Mouse (Mus musculus): ENCODE results near the gene Mettl7a2. TPM values are rescaled to one million over a fixed set of nuclear protein-coding genes. Genes with fewer than 3 reads are reported as not detected.
"Not testable (repeated sequence)": the region's sequence is repeated elsewhere in the genome, so short reads cannot be mapped to it uniquely, and the experiment has no call there.

Mettl7a2 gene
- total RNA-seq (2021): under 1 TPM; 0.43 to 0.68 TPM
- long read RNA-seq, experiment 1: 0 reads
- long read RNA-seq, experiment 2: 0 reads

- no peak for DNase-seq (ENCODE audit: low spot score)
These were observed at the start of gene Mettl7a2, which contains the start of gene Methig1 for GRCm38 (mm10) chr15:100352711-100353250. TSS of gene Mettl7a2 (plus strand) at chr15:100353200. TSS of gene Methig1 (plus strand) at chr15:100353149.

- no peak for DNase-seq (ENCODE audit: low spot score)
These were observed 49.5 kb upstream of the Mettl7a2 start for GRCm38 (mm10) chr15:100303428-100304018.

DNA sequence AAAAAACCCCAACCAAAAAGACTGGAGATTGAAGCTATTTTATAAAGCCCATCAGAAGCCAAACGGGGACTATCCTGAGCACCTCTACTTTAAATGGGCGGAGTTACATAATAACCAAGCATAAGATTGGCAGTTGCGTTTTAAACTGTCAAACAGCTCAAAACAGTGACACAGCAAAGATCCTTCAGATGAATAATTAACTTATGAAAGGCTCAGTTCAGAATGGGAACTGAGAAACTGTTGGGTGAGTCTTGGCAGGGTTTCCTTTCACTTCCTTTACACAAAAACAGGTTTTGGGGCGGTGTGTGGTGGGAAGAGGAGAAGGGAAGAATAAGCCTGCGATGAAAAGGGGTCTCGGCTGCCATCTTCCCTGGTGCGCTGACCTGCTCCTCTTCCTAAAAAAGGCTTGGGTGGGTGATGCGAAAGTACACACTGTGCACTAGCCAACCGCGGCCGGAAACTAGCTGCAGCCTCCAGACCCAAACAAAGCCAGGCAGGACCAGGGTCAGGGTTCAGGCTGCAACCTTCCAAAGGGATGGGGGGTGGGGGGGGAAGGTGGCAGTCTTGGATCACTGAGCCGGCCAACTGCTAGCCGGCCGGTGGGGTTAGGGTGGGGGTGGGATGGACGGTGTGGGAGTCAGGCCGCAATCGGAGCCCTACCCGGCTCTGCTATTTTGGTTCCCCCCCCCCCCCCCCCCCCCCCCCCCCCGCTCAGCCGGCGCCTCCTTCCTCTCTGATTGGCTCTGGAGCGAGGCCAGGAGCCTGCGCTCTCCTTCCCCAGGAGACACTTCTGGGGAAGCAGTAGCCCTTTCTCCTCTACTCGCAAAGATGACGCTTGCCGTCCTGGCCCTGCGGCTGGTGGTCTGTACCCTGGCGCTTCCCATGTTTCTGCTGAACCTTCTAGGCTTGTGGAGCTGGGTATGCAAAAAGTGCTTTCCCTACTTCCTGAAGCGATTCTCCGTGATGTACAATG is 48.7 kb upstream of the Mettl7a2 start, which contains the start of gene Mettl7a1:
Mettl7a1 (plus strand) TSS at position 122 of the 973 bp plus-strand sequence.
- DNase-seq (ENCODE audit: low spot score): peak; percentile 87

DNA sequence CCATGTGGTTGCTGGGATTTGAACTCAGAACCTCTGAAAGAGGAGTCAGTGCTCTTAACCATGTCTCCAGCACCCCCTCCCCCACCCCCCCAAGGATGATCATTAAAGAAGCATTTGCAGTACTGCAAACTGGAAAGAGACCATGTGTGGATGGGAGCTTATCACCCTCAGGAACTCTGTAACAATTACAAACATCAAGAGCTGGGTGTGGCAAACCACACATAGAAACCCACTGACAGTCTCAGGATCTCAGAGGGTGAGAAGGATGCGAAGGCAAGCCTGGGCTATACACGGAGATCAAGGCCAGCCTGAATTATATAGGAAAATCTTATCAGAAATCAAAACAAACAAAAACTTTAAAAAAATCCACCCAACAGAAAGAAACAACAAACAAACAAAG is 46.8 kb upstream of the Mettl7a2 start:
- no peak for DNase-seq (ENCODE audit: low spot score)

GRCm38 (mm10) chr15:100307438-100308096 is 45.4 kb upstream of the Mettl7a2 start:
- peak; percentile 48 for DNase-seq (ENCODE audit: low spot score)

- DNase-seq (ENCODE audit: low spot score): no peak
These were observed 40.7 kb upstream of the Mettl7a2 start for GRCm38 (mm10) chr15:100312346-100312745.

DNA sequence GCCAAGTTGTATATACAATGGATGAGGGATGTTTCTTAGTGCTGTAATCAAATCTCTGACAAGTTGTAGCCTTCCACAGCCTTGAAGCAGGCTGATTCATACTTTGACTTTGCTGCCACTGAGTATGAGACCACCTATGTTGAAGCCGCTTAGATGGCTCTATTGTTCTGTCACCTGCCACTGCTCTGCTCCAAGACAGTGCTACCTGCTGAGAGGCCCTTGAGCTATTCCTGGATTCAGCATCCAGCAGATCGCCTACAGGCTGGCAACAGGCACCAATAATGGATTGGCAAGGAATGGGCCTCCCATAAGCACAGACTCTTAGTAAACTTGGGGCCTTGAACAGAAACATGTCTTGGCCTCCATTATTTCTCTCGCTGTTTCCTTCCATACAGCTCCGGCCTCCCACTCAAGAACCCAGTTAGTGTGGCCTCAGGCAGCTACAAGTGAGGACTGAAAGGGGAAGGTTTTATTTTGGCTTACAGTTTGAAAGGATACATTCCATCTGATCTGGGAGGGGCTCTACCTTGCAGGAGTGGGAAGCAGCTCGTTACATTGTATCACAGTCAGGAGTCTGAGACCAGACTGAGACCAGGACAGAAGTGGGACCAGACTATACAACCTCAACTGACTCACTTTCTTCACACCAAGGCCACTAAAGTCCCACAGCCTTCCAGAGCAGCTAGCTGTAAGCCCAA is 38.4 kb upstream of the Mettl7a2 start:
- DNase-seq (ENCODE audit: low spot score): no peak

GRCm38 (mm10) chr15:100318014-100318671 is 34.9 kb upstream of the Mettl7a2 start:
- peak; percentile 26 for DNase-seq (ENCODE audit: low spot score)

DNA sequence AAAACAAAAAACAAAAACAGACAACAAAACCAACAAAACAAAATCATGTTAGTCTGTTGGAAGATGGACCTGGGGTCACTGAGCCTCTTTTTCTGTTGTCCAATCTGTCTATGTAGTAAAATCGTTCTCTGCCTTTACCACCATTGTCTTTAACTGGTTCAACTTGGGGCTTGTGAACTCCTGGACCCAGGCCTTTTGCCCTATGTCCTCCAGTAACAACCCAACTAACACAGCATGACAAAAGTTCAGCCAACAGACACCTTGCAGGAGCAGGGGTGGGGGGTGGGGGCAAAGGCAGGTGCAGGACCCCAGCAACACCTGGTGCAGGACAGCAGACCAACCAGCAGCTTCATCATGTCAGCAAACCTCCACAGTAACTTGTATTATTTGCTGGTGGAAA is 33.1 kb upstream of the Mettl7a2 start:
- no peak for DNase-seq (ENCODE audit: low spot score)

GRCm38 (mm10) chr15:100320295-100320905 is 32.6 kb upstream of the Mettl7a2 start:
- no peak for DNase-seq (ENCODE audit: low spot score)

DNA sequence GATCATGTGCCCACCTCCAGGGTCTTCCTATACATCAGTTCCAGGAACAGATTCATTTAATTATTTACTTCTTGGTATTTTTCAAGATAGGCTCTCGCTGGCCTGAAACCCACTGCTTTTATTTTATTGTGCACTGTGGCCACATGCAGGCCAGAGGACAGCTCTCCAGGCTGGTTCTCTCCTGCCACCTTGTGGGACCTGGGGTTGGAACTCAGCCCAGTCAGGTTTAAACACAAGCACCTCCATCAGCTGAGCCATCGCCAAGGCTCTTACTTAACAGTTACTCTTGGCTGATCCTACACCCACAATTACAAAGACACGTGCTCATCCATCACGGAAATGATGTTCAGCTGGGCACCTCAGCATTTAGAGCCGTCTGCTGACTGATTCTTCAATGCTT is 31.9 kb upstream of the Mettl7a2 start:
- peak; percentile 51 for DNase-seq (ENCODE audit: low spot score)

DNA sequence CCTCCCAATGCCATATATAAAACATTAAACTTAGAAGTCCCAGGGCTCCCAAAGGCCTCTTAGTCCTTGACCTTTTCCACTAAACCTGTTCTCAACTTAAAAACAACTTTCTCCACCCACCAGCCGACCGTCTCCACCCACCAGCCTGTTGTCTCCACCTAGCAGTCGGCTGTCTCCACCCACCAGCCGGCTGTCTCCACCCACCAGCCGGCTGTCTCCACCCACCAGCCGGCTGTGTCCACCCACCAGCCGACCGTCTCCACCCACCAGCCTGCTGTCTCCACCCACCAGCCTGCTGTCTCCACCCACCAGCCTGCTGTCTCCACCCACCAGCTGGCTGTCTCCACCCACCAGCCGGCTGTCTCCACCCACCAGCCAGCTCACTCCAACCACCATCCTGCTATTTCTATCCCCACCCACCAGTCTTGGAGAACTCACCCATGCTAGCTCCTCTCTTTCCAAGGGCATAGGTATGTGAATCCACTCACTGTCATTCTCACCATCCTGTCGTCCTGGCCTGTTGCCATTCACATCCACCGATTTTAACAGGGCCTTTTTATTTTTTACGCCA is 28.9 kb upstream of the Mettl7a2 start:
- DNase-seq (ENCODE audit: low spot score): no peak

DNA sequence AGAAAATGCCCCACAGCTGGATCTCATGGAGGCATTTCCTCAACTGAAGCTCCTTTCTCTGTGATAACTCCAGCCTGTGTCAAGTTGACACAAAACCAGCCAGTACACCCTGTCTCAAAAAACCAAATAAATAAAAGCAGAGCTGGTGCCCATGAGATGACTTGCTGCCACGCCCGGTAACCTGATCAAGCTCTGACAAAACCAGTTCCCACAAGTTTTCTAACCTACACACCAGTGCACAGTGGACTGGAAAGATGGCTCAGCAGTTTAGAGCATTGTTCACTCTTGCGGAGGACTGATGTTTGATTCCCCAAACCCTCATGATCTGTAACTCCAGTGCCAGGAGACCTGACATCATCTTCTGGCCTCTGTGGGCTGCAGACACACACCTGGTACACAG is 27.8 kb upstream of the Mettl7a2 start:
- no peak for DNase-seq (ENCODE audit: low spot score)

DNA sequence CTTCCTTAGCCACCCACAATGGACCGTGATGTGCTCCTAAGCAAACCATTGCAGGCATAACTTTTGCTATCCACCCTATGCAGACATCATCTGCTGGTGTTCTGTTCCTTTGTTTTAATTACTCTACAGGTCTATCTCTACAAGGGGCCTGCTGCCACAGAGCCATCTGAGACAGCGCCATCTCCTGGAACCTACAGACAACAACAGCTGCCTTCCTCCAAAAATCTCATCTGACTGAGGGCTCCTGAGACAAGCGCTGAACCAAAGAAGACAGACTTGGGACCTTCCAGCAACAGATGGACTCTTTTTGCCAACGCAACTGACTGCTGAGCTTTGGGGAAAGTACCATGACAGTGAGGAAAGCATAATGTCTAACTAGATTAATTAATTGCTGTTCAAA is 24.9 kb upstream of the Mettl7a2 start:
- not testable (repeated sequence) for DNase-seq (ENCODE audit: low spot score)

- not testable (repeated sequence) for DNase-seq (ENCODE audit: low spot score)
These were observed 23.7 kb upstream of the Mettl7a2 start for GRCm38 (mm10) chr15:100329336-100329735.

- no peak for DNase-seq (ENCODE audit: low spot score)
These were observed 22.3 kb upstream of the Mettl7a2 start for GRCm38 (mm10) chr15:100330739-100331138.

- DNase-seq (ENCODE audit: low spot score): not testable (repeated sequence)
These were observed 20.7 kb upstream of the Mettl7a2 start for GRCm38 (mm10) chr15:100332077-100332961.

DNA sequence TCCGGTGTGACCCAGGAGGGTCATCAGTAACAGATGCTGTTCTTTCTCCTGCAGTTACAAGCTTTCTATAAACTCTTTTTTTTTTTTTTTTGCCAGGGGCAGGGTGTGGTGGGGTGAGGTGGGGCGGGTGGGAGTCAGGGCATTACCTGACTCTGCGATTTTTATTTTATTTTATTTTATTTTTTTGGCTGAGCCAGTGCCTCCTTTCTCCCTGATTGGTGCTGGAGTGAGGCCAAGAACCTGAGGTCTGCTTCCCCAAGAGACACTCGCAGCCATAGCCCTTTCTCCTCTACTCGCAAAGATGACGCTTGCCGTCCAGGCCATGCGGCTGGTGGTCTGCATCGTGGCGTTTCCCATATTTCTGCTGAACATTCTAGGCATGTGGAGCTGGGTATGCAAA is 18.4 kb upstream of the Mettl7a2 start, which contains the start of gene Mettl7a3:
Mettl7a3 (plus strand) TSS at position 301 of the 400 bp plus-strand sequence.
- no peak for DNase-seq (ENCODE audit: low spot score)

Data from gastrocnemius, adult 18-20 months (tissue).